Mouse (Mus musculus): ENCODE data around the gene Olfr1454.

Olfr1454 gene

DNA sequence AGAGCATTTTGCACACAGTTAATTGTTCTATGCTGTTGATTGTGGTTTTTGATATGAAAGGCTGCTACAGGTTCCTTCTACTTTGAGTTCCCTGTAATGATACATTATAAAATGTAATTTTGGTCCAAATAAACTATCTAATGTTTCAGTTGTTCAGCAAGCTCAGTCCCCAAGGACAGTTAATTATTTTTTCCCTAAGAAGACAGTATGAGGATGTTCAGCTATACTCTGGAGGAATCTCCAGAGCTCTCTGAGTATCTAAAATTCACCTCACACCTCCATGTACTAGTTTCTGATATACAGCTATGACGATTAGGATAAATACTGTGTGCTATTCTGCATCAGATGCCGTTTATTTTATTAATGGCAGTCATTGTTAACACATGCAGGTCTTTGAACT, at the start of gene Olfr1454:
Gene Olfr1454, plus strand, starts transcription at position 301 of the 400 bp plus-strand sequence.
- DNase-seq (ENCODE audit: low read depth, low spot score), result no peak

DNA sequence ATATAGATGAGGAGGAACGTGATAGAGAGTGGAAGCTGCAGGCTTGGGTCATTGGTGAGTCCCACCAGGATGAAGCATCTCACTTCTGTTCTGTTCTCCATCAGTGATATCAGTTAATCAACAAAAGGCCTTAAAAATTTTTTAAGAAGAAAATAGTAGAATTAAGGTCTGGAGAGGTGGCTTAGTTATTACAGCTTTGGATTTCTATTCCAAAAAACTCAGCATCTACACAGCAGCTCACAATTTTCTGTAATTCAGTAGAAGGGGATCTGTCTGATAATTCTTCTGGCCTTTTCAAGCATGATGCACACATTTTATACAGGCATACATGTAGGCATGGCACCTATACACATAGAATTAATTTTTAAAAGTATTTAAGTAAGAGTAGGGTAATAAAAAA, 32.2 kb upstream of the Olfr1454 start, which contains the start of gene Olfr1453:
Gene Olfr1453, minus strand, starts transcription at position 101 of the 400 bp plus-strand sequence.
- no peak for DNase-seq (ENCODE audit: low read depth, low spot score)

DNA sequence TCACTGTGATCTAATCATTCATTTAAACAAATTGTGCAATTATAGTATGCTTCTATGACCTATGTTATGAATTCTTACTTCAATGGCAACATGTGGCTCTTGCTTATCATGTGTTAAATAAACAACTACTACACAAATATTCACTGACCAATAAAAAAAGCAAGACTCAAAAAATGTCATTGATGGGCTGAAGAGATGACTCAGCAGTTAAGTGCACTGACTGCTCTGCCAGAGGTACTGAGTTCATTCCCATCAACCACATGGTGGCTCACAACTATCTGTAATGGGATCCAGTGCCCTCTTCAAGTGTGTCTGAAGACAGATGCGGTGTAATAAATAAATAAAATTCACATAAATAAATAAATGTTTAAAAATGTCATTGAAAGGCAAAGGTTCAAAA, 33.5 kb downstream of the Olfr1454 start:
- no peak for DNase-seq (ENCODE audit: low read depth, low spot score)

DNA sequence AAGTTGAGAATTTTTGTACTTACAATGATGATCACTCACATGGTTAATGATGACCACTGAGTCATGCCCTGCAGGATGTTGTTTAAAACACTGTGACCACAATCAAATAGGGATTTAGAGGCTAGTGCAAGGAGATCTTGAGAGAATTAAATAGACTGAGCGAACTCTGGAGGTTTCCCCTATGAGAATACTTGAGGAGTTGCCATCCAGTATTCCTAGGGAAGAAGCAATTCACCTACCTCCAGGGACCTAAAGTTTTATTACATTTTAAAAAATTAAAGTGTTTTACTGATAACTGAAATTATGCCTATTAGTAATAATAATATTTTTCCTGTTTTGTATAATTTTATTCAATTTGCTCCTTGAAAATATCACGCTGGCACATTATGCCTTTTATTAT, 37.4 kb downstream of the Olfr1454 start, which contains the start of gene Olfr1457:
Gene Olfr1457, minus strand, starts transcription at position 101 of the 400 bp plus-strand sequence.
- DNase-seq (ENCODE audit: low read depth, low spot score), result no peak

DNA sequence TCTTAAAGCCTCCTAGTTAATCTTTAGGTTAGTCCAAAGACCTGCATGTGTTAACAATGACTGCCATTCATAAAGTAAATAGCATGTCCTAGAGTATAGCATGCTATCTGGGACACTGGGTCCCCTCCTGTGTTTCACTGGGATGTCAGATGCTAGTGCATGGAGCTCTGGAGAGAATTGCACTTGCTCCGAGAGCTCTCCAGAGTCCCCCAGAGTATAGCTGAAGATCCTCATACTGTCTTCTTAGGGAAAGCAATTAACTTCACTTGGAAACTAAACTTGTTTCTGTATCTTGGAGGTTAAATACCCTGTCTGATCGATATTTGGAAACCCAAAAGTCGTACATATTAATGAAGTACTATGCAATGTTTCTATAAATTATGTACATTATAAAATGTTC, 46.3 kb downstream of the Olfr1454 start, which contains the start of gene Olfr1458:
Gene Olfr1458, minus strand, starts transcription at position 101 of the 400 bp plus-strand sequence.
- no peak for DNase-seq (ENCODE audit: low read depth, low spot score)
